Mouse (Mus musculus) embryonic facial prominence, embryonic 12.5 days (tissue): Measurements from ENCODE around the gene Slc6a19. TPM values are rescaled to one million over a fixed set of nuclear protein-coding genes. Genes with fewer than 3 reads are reported as not detected.

Experiments
- ATAC-seq: fragments of 200-750 bp; cut with Nextera tagmentation; 2 replicates; pipeline ENCODE4 v1.8.0; 2017; ENCODE audit not compliant: insufficient number of reproducible peaks, insufficient read depth, low FRiP score, low TSS enrichment
- H3K27ac ChIP-seq: fragments of 300-500 bp; sonication (generic); 2 replicates; pipeline ENCODE4 v1.5.1; 2016; ENCODE audit warnings: mild to moderate bottlenecking
- H3K27me3 ChIP-seq: fragments of 300-500 bp; sonication (generic); 2 replicates; pipeline ENCODE4 v1.6.1; 2016; ENCODE audit warnings: mild to moderate bottlenecking, moderate library complexity
- H3K36me3 ChIP-seq: fragments of 300-500 bp; sonication (generic); 2 replicates; pipeline ENCODE4 v1.6.1; 2016; ENCODE audit warnings: mild to moderate bottlenecking
- H3K4me1 ChIP-seq: fragments of 300-500 bp; sonication (generic); 2 replicates; pipeline ENCODE4 v1.6.1; 2016
- H3K4me2 ChIP-seq: fragments of 300-500 bp; sonication (generic); replicated peaks from 2 replicates; pipeline ENCODE4 v1.6.1; 2016; ENCODE audit warnings: mild to moderate bottlenecking, moderate library complexity
- H3K4me3 ChIP-seq: fragments of 300-500 bp; sonication (generic); 2 replicates; pipeline ENCODE4 v1.5.1; 2016; ENCODE audit warnings: mild to moderate bottlenecking
- H3K9ac ChIP-seq: fragments of 300-500 bp; sonication (generic); 2 replicates; pipeline ENCODE4 v1.6.1; 2016; ENCODE audit warnings: mild to moderate bottlenecking, moderate library complexity
- H3K9me3 ChIP-seq: fragments of 300-500 bp; sonication (generic); 2 replicates; pipeline ENCODE4 v1.6.1; 2016; ENCODE audit warnings: mild to moderate bottlenecking, moderate library complexity
- WGBS: fragments of 180-500 bp; shearing (Covaris S2); methylation state at CpG from one replicate; pipeline ENCODE4 v1.1.7; 2016; 5-methylcytosine and 5-hydroxymethylcytosine counted together
- polyA plus RNA-seq: library from polyadenylated mRNA; unstranded; fragments of >200 nt; fragmentation: Nextera tagmentation; extraction: Ambion mirVana; gene quantifications from 2 replicates; pipeline ENCODE4 v1.2.1, GENCODE M21; 2016

The Slc6a19 gene
- polyA plus RNA-seq, 1 experiment from 2014 or later: 0.06 TPM

DNA sequence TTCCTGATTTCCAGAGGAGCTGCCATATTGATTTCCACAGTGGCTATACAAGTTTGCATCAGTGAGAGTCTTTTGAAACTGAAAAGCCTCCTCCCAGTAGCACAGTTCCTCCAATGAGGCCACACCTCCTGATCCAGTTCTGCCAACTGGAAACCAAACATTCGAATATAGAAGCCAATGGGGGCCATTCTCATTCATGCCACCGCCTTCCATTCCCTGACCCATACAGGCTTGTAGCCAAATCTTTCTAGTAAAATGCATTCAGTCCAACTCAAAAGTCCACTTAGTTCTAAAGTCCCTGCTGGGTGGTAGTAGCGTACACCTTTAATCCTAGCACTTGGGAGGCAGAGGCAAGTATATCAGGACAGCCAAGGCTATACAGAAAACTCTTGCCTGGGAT, 51.4 kb downstream of the Slc6a19 start:
- 78% methylated on average over 3 of the region's 3 CpGs for WGBS
- no peak overlapping the region for H3K4me2 ChIP-seq
- H3K27me3 ChIP-seq: no peaks in the 10 kb centered on the region
- no peaks in the 10 kb centered on the region for H3K9me3 ChIP-seq
- peaks cover 15% of the 10 kb centered on the region for H3K36me3 ChIP-seq
- no peak overlapping the region for H3K4me3 ChIP-seq
- H3K27ac ChIP-seq: no peak overlapping the region
- H3K9ac ChIP-seq: no peak overlapping the region
- ATAC-seq: no peak
- H3K4me1 ChIP-seq: no peaks in the 10 kb centered on the region

GRCm38 (mm10) chr13:73646397-73647087, 58.1 kb downstream of the Slc6a19 start:
- no peak overlapping the region for H3K27ac ChIP-seq
- H3K27me3 ChIP-seq: no peaks in the 10 kb centered on the region
- WGBS: 38% methylated on average over 6 of the region's 6 CpGs
- H3K9me3 ChIP-seq: no peaks in the 10 kb centered on the region
- H3K9ac ChIP-seq: no peak overlapping the region
- ATAC-seq: no peak
- no peak overlapping the region for H3K4me2 ChIP-seq
- H3K4me1 ChIP-seq: no peaks in the 10 kb centered on the region
- H3K36me3 ChIP-seq: peaks cover 33% of the 10 kb centered on the region
- no peak overlapping the region for H3K4me3 ChIP-seq

GRCm38 (mm10) chr13:73641296-73641695, 63.4 kb downstream of the Slc6a19 start:
- no peaks in the 10 kb centered on the region for H3K27me3 ChIP-seq
- no peaks in the 10 kb centered on the region for H3K4me1 ChIP-seq
- H3K4me2 ChIP-seq: no peak overlapping the region
- H3K9ac ChIP-seq: no peak overlapping the region
- H3K9me3 ChIP-seq: no peaks in the 10 kb centered on the region
- WGBS: 82% methylated on average over 4 of the region's 4 CpGs
- H3K4me3 ChIP-seq: no peak overlapping the region
- ATAC-seq: no peak
- H3K27ac ChIP-seq: no peak overlapping the region
- peaks cover 24% of the 10 kb centered on the region for H3K36me3 ChIP-seq

- no peak for ATAC-seq
- WGBS: 78% methylated on average over 5 of the region's 6 CpGs
- Histone ChIP-seq H3K4me3 (no peak overlapping the region), H3K9ac (no peak overlapping the region), H3K27me3 (no peaks in the 10 kb centered on the region), H3K27ac (no peak overlapping the region), H3K36me3 (peaks cover 47% of the 10 kb centered on the region), H3K4me2 (no peak overlapping the region), H3K9me3 (no peaks in the 10 kb centered on the region), H3K4me1 (no peaks in the 10 kb centered on the region)
These were observed 66.8 kb downstream of the Slc6a19 start for GRCm38 (mm10) chr13:73637826-73638225.

GRCm38 (mm10) chr13:73631837-73632236, 72.8 kb downstream of the Slc6a19 start:
- Histone ChIP-seq H3K4me2 (no peak overlapping the region), H3K4me3 (no peak overlapping the region), H3K9me3 (no peaks in the 10 kb centered on the region), H3K4me1 (peaks cover 16% of the 10 kb centered on the region), H3K27ac (no peak overlapping the region), H3K9ac (no peak overlapping the region), H3K36me3 (peaks cover 29% of the 10 kb centered on the region), H3K27me3 (no peaks in the 10 kb centered on the region)
- no peak for ATAC-seq
- WGBS: 90% methylated on average over 3 of the region's 3 CpGs

Other genes with a start within 250 kb of the Slc6a19 start
- 59.3 and 64.8 TPM in 2 replicates for gene Lpcat1, start 237.7 kb downstream of the Slc6a19 start, polyA plus RNA-seq
- gene Slc6a3, start 168.1 kb downstream of the Slc6a19 start, polyA plus RNA-seq: 0.08 and 0.14 TPM in 2 replicates
- 127 and 130 TPM in 2 replicates for gene Clptm1l, start 100.9 kb downstream of the Slc6a19 start, polyA plus RNA-seq
- 10.3 and 13.2 TPM in 2 replicates for gene Tert, start 78.0 kb downstream of the Slc6a19 start, polyA plus RNA-seq
- not detected in 2 replicates for gene Slc6a18, start 26.8 kb downstream of the Slc6a19 start, polyA plus RNA-seq
- 40.1 and 40.6 TPM in 2 replicates for gene Slc12a7, start 28.2 kb upstream of the Slc6a19 start, polyA plus RNA-seq
- 25.2 and 27.7 TPM in 2 replicates for gene Nkd2, start 142.8 kb upstream of the Slc6a19 start, polyA plus RNA-seq
- 45.5 and 48.4 TPM in 2 replicates for gene Trip13, start 232.9 kb upstream of the Slc6a19 start, polyA plus RNA-seq
- 65.4 and 66.6 TPM in 2 replicates for gene Brd9, start 232.9 kb upstream of the Slc6a19 start, polyA plus RNA-seq